Mouse (Mus musculus) testis, adult 2 months (tissue): ENCODE measurements around the gene P3h4. TPM values are rescaled to one million over a fixed set of nuclear protein-coding genes. Genes with fewer than 3 reads are reported as not detected.

Experiments
- H3K27ac ChIP-seq: fragments of 200-500 bp; 2 replicates; pipeline ENCODE4 v1.5.1; 2012; ENCODE audit warnings: low read depth, low read length; ENCODE audit not compliant: control insufficient read depth, insufficient read depth
- H3K27me3 ChIP-seq: fragments of 200-500 bp; 2 replicates; pipeline ENCODE4 v1.6.1; 2012; ENCODE audit warnings: mild to moderate bottlenecking, low read length, moderate library complexity; ENCODE audit not compliant: control insufficient read depth, insufficient read depth
- H3K36me3 ChIP-seq: fragments of 200-500 bp; 2 replicates; pipeline ENCODE4 v1.6.1; 2012; ENCODE audit warnings: mild to moderate bottlenecking, low read length; ENCODE audit not compliant: control insufficient read depth, insufficient read depth
- H3K4me1 ChIP-seq: fragments of 200-500 bp; 2 replicates; pipeline ENCODE4 v1.6.1; 2012; ENCODE audit warnings: low read length; ENCODE audit not compliant: control insufficient read depth, insufficient read depth
- H3K4me3 ChIP-seq: fragments of 200-500 bp; 2 replicates; pipeline ENCODE4 v1.5.1; 2012; ENCODE audit warnings: low read depth, mild to moderate bottlenecking, low read length, moderate library complexity, mixed read lengths; ENCODE audit not compliant: control insufficient read depth
- CTCF ChIP-seq: fragments of 200-500 bp; IDR thresholded peaks from 2 replicates; pipeline ENCODE4 v1.5.1; 2012; ENCODE audit warnings: low read depth, mild to moderate bottlenecking, inconsistent platforms, low read length, moderate library complexity; ENCODE audit not compliant: control insufficient read depth, insufficient read depth, insufficient replicate concordance
- POLR2A ChIP-seq: fragments of 200-500 bp; IDR thresholded peaks from 2 replicates; pipeline ENCODE4 v1.6.1; 2012; ENCODE audit warnings: low read depth, mild to moderate bottlenecking, inconsistent platforms, low read length, moderate library complexity; ENCODE audit not compliant: control insufficient read depth
- polyA plus RNA-seq: library from polyadenylated mRNA; depleted of rRNA; stranded (reverse); fragments of >200 nt; gene quantifications from 2 replicates; pipeline ENCODE4 v1.2.3, GENCODE M21; 2012

The P3h4 gene
- polyA plus RNA-seq, 1 experiment: 9.0 TPM

- Histone ChIP-seq H3K36me3 (no peaks in the 10 kb centered on the region), H3K27ac (no peak overlapping the region), H3K4me1 (peaks cover 10% of the 10 kb centered on the region), H3K27me3 (no peaks in the 10 kb centered on the region), H3K4me3 (no peak overlapping the region)
- TF ChIP-seq CTCF: no peak
- no peak for TF ChIP-seq POLR2A
These were observed 9.2 kb upstream of the P3h4 start for GRCm38 (mm10) chr11:100423836-100424235.

DNA sequence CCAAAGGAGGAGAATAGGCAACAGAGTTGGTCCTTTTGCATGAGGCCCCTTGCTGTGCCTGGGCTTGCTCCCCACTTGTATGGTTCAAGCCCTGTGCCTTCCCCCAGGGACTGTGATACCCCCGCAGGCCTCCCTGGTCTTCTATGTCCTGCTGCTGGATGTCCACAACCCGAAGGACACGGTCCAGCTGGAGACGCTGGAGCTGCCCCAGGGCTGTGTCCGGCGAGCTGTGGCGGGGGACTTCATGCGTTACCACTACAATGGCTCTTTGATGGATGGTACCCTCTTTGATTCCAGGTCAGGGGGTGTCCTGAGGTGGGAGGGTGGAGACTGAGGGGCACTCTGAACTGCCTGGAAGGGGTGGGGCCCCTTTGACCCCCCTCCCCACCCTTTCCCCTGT lies 6.9 kb upstream of the P3h4 start:
- no peaks in the 10 kb centered on the region for H3K27me3 ChIP-seq
- no peak overlapping the region for H3K4me3 ChIP-seq
- no peak overlapping the region for H3K27ac ChIP-seq
- TF ChIP-seq POLR2A: no peak
- no peak for TF ChIP-seq CTCF
- peaks cover 4% of the 10 kb centered on the region for H3K4me1 ChIP-seq
- H3K36me3 ChIP-seq: no peaks in the 10 kb centered on the region

DNA sequence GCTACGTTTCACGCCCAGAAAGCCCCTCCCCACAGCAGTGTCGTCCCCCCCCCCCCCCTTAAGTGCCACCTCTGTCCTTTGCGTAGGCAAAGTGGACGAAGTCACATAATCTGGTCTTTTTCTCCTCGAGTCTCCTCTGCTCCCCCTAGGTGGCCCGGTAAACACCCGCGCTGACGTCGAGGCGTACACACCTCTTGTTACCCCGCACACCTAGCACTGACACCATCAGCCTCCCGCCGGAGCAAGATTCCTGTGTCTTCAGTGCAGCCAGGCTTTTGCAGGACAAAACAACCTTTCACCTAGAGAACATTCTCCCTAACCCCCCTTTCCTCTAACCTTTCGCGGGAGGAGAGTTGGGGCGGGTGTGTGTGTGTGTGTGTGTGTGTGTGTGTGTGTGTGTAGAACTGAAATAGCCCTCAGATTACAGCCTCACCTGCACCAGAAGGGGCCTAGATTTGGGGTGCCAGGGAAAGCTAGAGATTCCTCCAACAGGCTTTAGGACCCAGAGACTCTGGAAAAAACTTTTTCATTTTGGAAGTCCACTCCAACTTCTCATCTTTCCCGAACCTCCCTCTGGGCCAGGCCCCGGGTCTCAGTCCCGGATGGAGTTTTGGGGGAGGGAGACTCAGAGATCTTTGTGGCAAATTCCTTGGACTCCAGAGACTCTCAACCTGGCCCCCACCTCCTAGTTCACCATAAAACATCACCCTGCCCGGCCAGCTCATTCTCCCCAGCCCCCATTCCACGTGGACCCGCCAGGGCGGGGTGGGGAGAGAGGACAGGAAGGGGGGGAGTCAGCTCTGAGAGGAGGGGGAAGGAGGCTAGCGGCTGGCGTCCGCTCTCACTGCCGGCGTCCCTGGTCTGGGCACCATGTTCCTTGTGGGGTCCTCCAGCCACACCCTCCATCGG lies 532 bp upstream of the P3h4 start, which contains the start of gene Fkbp10:
Gene Fkbp10, plus strand, starts transcription at position 784 of the 909 bp plus-strand sequence.
- peaks cover 19% of the 10 kb centered on the region for H3K4me1 ChIP-seq
- peak within 1 kb of the TSS; percentile 71 for H3K4me3 ChIP-seq
- peak within 1 kb of the TSS; percentile 44; the same call in 1 of the 2 replicates for H3K27ac ChIP-seq
- no peaks in the 10 kb centered on the region for H3K27me3 ChIP-seq
- H3K36me3 ChIP-seq: no peaks in the 10 kb centered on the region
- no peak for TF ChIP-seq POLR2A
- no peak for TF ChIP-seq CTCF

GRCm38 (mm10) chr11:100413541-100413940 lies 1.1 kb downstream of the P3h4 start:
- Histone ChIP-seq H3K4me1 (peaks cover 19% of the 10 kb centered on the region), H3K27me3 (no peaks in the 10 kb centered on the region)

DNA sequence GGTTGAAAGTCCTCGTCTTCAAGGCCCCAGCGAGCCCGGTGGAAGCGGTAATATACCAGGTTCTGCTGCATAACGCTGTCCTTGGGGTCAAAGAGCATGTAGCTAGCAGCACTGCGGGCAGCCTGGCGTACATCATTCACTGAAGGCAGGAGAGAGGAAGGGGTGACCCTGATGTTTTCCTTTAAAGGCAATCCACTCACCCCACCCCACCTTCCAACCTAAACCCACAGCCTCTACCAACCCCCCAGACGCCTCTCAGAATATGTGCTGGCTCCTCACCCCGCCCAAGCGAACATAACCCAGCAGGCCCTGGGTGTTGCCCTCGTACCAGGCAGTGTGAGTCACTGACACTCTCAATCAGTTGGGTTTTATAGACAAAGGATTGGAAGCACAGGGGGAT lies 2.9 kb downstream of the P3h4 start:
- Histone ChIP-seq H3K27ac (no peak overlapping the region), H3K4me1 (peaks cover 19% of the 10 kb centered on the region), H3K36me3 (no peaks in the 10 kb centered on the region), H3K4me3 (no peak overlapping the region), H3K27me3 (no peaks in the 10 kb centered on the region)
- TF ChIP-seq POLR2A: no peak
- no peak for TF ChIP-seq CTCF

More at GRCm38 (mm10) chr11:100413541-100413940, 1.1 kb downstream of the P3h4 start:
- H3K4me3 ChIP-seq: peak overlapping the region; percentile 71
- H3K36me3 ChIP-seq: no peaks in the 10 kb centered on the region
- no peak overlapping the region for H3K27ac ChIP-seq
- TF ChIP-seq CTCF (no peak), POLR2A (no peak)

GRCm38 (mm10) chr11:100409686-100410085 lies 5.0 kb downstream of the P3h4 start:
- TF ChIP-seq POLR2A (no peak), CTCF (no peak)

DNA sequence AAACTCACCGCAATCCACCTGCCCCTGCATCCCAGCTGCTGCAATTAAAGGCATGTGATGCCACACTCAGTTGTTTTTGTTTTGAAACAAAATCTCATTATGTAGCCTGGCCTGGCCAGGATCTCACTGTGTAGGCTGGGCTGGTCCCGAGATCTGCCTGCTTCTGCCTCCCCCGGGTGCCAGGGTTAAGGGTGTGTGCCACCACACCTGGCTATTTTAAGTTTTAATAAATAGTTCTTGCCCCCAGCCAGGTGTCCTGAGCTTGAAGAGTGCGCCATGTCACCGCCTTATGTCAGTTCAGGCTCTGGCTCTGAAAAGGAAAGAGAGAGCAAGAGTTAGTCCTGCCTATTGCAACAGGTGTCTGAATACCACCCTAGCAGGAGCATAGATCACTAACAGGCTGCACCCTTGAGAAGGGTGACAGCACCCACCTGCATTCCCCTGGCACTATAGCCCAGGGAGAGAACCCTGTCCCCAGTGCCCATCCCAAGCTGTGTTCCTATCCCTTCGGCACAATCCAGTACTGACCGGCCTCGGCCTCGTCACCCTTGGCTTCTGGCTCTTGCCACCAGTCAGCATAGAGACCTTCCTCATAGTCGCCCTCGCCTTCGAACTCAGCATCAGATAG lies 5.7 kb downstream of the P3h4 start:
- Histone ChIP-seq H3K27ac (no peak overlapping the region), H3K36me3 (no peaks in the 10 kb centered on the region), H3K27me3 (no peaks in the 10 kb centered on the region), H3K4me1 (peaks cover 6% of the 10 kb centered on the region), H3K4me3 (no peak overlapping the region)
- TF ChIP-seq POLR2A (no peak), CTCF (no peak)

More at GRCm38 (mm10) chr11:100409686-100410085, 5.0 kb downstream of the P3h4 start:
- Histone ChIP-seq H3K36me3 (no peaks in the 10 kb centered on the region), H3K27me3 (no peaks in the 10 kb centered on the region), H3K4me1 (peaks cover 11% of the 10 kb centered on the region), H3K4me3 (no peak overlapping the region), H3K27ac (no peak overlapping the region)
